Mouse (Mus musculus) testis, adult 2 months (tissue): ENCODE results near the gene Prim2.

Experiments
- CTCF ChIP-seq: fragments of 200-500 bp; IDR thresholded peaks from 2 replicates; pipeline ENCODE4 v1.5.1; 2012; ENCODE audit warnings: low read depth, mild to moderate bottlenecking, inconsistent platforms, low read length, moderate library complexity; ENCODE audit not compliant: control insufficient read depth, insufficient read depth, insufficient replicate concordance
- POLR2A ChIP-seq: fragments of 200-500 bp; IDR thresholded peaks from 2 replicates; pipeline ENCODE4 v1.6.1; 2012; ENCODE audit warnings: low read depth, mild to moderate bottlenecking, inconsistent platforms, low read length, moderate library complexity; ENCODE audit not compliant: control insufficient read depth

DNA sequence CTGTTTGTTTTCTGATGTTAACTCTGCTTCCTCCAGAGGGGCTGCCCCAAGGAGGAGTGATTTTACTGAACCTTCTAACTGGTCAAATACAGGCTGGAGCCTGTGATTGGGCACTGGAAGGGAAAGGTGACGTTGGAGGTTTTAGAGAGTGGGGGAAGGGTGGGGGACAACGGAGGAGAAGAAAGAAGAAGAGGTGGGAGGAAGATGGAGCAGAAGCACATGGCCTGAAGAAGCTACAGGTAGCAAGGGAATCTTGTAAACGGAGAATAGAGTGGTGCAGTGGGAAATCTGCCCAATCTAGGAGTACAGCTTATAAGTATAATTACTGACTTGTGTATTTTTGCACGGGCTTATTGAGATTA lies 20.5 kb upstream of the Prim2 start:
- TF ChIP-seq POLR2A, result no peak
- TF ChIP-seq CTCF, result no peak
